Mouse (Mus musculus): Measurements from ENCODE around the gene Dlk1. TPM values are rescaled to one million over a fixed set of nuclear protein-coding genes. Genes with fewer than 3 reads are reported as not detected.
A peak's percentile ranks its signal among the peaks of the same experiment; 100 is the strongest.

Dlk1 gene
- polyA plus RNA-seq, 1 experiment from 2014 or later: 73.4 TPM

- H3K4me1 ChIP-seq (replicated peaks; ENCODE audit: control insufficient read depth, insufficient read depth, low read length): peaks cover 19% of the 10 kb centered on the region
- WGBS: 15% methylated on average over 10 of the region's 10 CpGs
- H3K27ac ChIP-seq: no peak overlapping the region; the same call in 1 of the 2 replicates
- H3K27me3 ChIP-seq (ENCODE audit: control insufficient read depth, insufficient read depth, low read length): peaks cover 4% of the 10 kb centered on the region; the same call in 1 of the 2 replicates
- ATAC-seq (ENCODE audit: low FRiP score): 0 out of 2 replicates have a peak, but pooled peaks have one; percentile 36
- H3K9me3 ChIP-seq (ENCODE audit: control insufficient read depth, low read length): no peaks in the 10 kb centered on the region
- H3K4me3 ChIP-seq (replicated peaks; ENCODE audit: low read length): no peak overlapping the region
- no peaks in the 10 kb centered on the region for H3K36me3 ChIP-seq (replicated peaks; ENCODE audit: control insufficient read depth, insufficient read depth)
- no peak overlapping the region for H3K4me2 ChIP-seq (replicated peaks)
- H3K9ac ChIP-seq: no peak overlapping the region
- no peak for DNase-seq (ENCODE audit: low spot score)
These were observed 16.2 kb upstream of the Dlk1 start for GRCm38 (mm10) chr12:109436367-109436807.

DNA sequence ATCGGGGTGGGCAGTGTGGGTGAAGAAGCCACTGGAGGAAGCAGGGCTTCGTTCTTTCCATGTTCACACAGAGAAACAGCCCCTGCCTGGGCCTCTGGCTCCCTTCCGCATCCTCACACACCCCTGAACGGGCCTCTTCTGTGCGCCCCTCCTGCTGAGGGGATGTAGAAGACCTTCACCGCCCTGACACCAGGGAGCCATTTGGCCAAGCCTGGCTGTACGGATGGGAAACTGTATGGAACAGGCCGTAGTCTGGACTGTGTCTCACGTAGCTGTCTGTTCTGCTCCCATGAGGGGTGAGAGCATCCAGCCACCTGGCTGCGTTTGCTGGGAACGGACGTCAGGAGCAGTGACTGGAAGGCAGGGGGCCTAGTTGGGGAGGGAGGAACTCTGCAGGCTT, 15.8 kb upstream of the Dlk1 start:
- DNase-seq (ENCODE audit: low spot score): no peak
- no peak overlapping the region for H3K9ac ChIP-seq
- ATAC-seq (ENCODE audit: low FRiP score): no peak
- H3K4me1 ChIP-seq (replicated peaks; ENCODE audit: control insufficient read depth, insufficient read depth, low read length): peaks cover 23% of the 10 kb centered on the region
- 17% methylated on average over 12 of the region's 12 CpGs for WGBS
- H3K27me3 ChIP-seq (ENCODE audit: control insufficient read depth, insufficient read depth, low read length): peaks cover 8% of the 10 kb centered on the region; the same call in 1 of the 2 replicates
- H3K27ac ChIP-seq: no peak overlapping the region
- no peak overlapping the region for H3K4me3 ChIP-seq (replicated peaks; ENCODE audit: low read length)
- H3K9me3 ChIP-seq (ENCODE audit: control insufficient read depth, low read length): no peaks in the 10 kb centered on the region
- no peaks in the 10 kb centered on the region for H3K36me3 ChIP-seq (replicated peaks; ENCODE audit: control insufficient read depth, insufficient read depth)
- H3K4me2 ChIP-seq (replicated peaks): no peak overlapping the region

GRCm38 (mm10) chr12:109437559-109438350, 14.9 kb upstream of the Dlk1 start:
- no peaks in the 10 kb centered on the region for H3K36me3 ChIP-seq (replicated peaks; ENCODE audit: control insufficient read depth, insufficient read depth)
- no peaks in the 10 kb centered on the region for H3K9me3 ChIP-seq (ENCODE audit: control insufficient read depth, low read length)
- peaks cover 28% of the 10 kb centered on the region for H3K4me1 ChIP-seq (replicated peaks; ENCODE audit: control insufficient read depth, insufficient read depth, low read length)
- H3K27ac ChIP-seq: no peak overlapping the region
- peak; percentile 69 for DNase-seq (ENCODE audit: low spot score)
- H3K4me2 ChIP-seq (replicated peaks): peak overlapping the region; percentile 25
- ATAC-seq (ENCODE audit: low FRiP score): no peak; the same call in 1 of the 2 replicates
- 11% methylated on average over 25 of the region's 25 CpGs for WGBS
- peaks cover 9% of the 10 kb centered on the region; the same call in 1 of the 2 replicates for H3K27me3 ChIP-seq (ENCODE audit: control insufficient read depth, insufficient read depth, low read length)
- H3K4me3 ChIP-seq (replicated peaks; ENCODE audit: low read length): no peak overlapping the region
- no peak overlapping the region for H3K9ac ChIP-seq

- Histone ChIP-seq H3K4me3 (replicated peaks; ENCODE audit: low read length) (no peak overlapping the region), H3K36me3 (replicated peaks; ENCODE audit: control insufficient read depth, insufficient read depth) (no peaks in the 10 kb centered on the region), H3K4me1 (replicated peaks; ENCODE audit: control insufficient read depth, insufficient read depth, low read length) (peaks cover 28% of the 10 kb centered on the region), H3K4me2 (replicated peaks) (no peak overlapping the region), H3K27ac (no peak overlapping the region), H3K9ac (no peak overlapping the region), H3K9me3 (ENCODE audit: control insufficient read depth, low read length) (no peaks in the 10 kb centered on the region), H3K27me3 (ENCODE audit: control insufficient read depth, insufficient read depth, low read length) (peaks cover 9% of the 10 kb centered on the region; the same call in 1 of the 2 replicates)
- 71% methylated on average over 6 of the region's 6 CpGs for WGBS
- DNase-seq (ENCODE audit: low spot score): no peak
- no peak for ATAC-seq (ENCODE audit: low FRiP score)
These were observed 14.2 kb upstream of the Dlk1 start for GRCm38 (mm10) chr12:109438383-109438782.

GRCm38 (mm10) chr12:109439974-109440373, 12.6 kb upstream of the Dlk1 start:
- Histone ChIP-seq H3K4me2 (replicated peaks) (no peak overlapping the region), H3K9ac (no peak overlapping the region), H3K4me1 (replicated peaks; ENCODE audit: control insufficient read depth, insufficient read depth, low read length) (peaks cover 28% of the 10 kb centered on the region), H3K4me3 (replicated peaks; ENCODE audit: low read length) (no peak overlapping the region), H3K36me3 (replicated peaks; ENCODE audit: control insufficient read depth, insufficient read depth) (no peaks in the 10 kb centered on the region), H3K27me3 (ENCODE audit: control insufficient read depth, insufficient read depth, low read length) (peaks cover 15% of the 10 kb centered on the region; the same call in 1 of the 2 replicates), H3K9me3 (ENCODE audit: control insufficient read depth, low read length) (no peaks in the 10 kb centered on the region), H3K27ac (no peak overlapping the region)
- 42% methylated on average over 6 of the region's 6 CpGs for WGBS
- DNase-seq (ENCODE audit: low spot score) (no peak), ATAC-seq (ENCODE audit: low FRiP score) (no peak)

DNA sequence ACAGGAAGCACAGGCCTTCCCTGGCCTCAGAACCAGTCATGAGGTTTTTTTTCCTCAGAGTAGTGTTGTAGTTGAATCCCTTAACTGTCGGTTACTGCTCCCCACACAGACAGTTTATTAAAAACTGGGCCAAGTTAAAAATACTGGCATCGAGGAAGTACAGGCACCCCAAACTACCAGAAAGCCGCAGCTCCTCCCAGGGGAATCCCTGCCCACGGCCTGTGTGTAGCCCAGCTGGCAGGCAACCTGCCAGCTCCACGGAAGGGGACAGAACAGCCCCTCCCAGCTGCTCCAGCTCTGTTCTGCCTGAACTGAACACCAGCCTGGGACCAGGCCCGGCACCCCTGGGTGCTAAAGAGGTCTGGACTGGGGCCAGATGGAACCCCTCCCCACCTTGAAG, 11.3 kb upstream of the Dlk1 start:
- 33% methylated on average over 6 of the region's 6 CpGs for WGBS
- H3K4me2 ChIP-seq (replicated peaks): no peak overlapping the region
- no peak overlapping the region for H3K27ac ChIP-seq
- peaks cover 18% of the 10 kb centered on the region for H3K27me3 ChIP-seq (ENCODE audit: control insufficient read depth, insufficient read depth, low read length)
- H3K4me3 ChIP-seq (replicated peaks; ENCODE audit: low read length): no peak overlapping the region
- DNase-seq (ENCODE audit: low spot score): no peak
- H3K4me1 ChIP-seq (replicated peaks; ENCODE audit: control insufficient read depth, insufficient read depth, low read length): peaks cover 38% of the 10 kb centered on the region
- no peak for ATAC-seq (ENCODE audit: low FRiP score)
- no peak overlapping the region; the same call in 1 of the 2 replicates for H3K9ac ChIP-seq
- no peaks in the 10 kb centered on the region for H3K36me3 ChIP-seq (replicated peaks; ENCODE audit: control insufficient read depth, insufficient read depth)
- H3K9me3 ChIP-seq (ENCODE audit: control insufficient read depth, low read length): no peaks in the 10 kb centered on the region

GRCm38 (mm10) chr12:109442115-109442514, 10.5 kb upstream of the Dlk1 start:
- DNase-seq (ENCODE audit: low spot score) (no peak), ATAC-seq (ENCODE audit: low FRiP score) (no peak)
- WGBS: 46% methylated on average over 13 of the region's 13 CpGs
- Histone ChIP-seq H3K36me3 (replicated peaks; ENCODE audit: control insufficient read depth, insufficient read depth) (no peaks in the 10 kb centered on the region), H3K27me3 (ENCODE audit: control insufficient read depth, insufficient read depth, low read length) (peaks cover 23% of the 10 kb centered on the region), H3K27ac (no peak overlapping the region), H3K4me2 (replicated peaks) (no peak overlapping the region), H3K9ac (no peak overlapping the region), H3K4me1 (replicated peaks; ENCODE audit: control insufficient read depth, insufficient read depth, low read length) (peaks cover 37% of the 10 kb centered on the region), H3K9me3 (ENCODE audit: control insufficient read depth, low read length) (no peaks in the 10 kb centered on the region), H3K4me3 (replicated peaks; ENCODE audit: low read length) (no peak overlapping the region)

DNA sequence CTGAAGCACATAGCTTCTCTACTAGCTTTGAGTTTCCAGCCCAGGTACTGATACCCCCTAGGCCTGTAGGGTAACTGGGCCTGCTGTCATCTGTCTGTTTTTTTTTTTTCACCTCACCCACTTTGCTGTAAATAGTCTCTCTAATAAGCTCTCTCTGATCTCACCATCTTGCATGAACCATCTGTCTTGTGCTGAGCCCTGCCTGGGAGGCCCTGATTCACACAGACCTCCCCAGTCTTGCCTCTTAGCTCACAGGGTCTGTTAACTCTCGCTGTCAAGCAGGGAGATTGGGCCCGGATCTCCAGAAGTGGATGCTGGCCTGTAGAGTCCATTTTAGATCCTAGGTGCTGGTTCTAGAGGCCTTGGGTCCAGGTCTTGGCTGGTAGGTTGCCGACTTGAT, 9.3 kb upstream of the Dlk1 start:
- H3K4me2 ChIP-seq (replicated peaks): no peak overlapping the region
- 58% methylated on average over 3 of the region's 3 CpGs for WGBS
- H3K4me1 ChIP-seq (replicated peaks; ENCODE audit: control insufficient read depth, insufficient read depth, low read length): peaks cover 37% of the 10 kb centered on the region
- ATAC-seq (ENCODE audit: low FRiP score): no peak
- H3K9ac ChIP-seq: no peak overlapping the region
- H3K4me3 ChIP-seq (replicated peaks; ENCODE audit: low read length): no peak overlapping the region
- peaks cover 34% of the 10 kb centered on the region for H3K27me3 ChIP-seq (ENCODE audit: control insufficient read depth, insufficient read depth, low read length)
- no peak for DNase-seq (ENCODE audit: low spot score)
- H3K36me3 ChIP-seq (replicated peaks; ENCODE audit: control insufficient read depth, insufficient read depth): no peaks in the 10 kb centered on the region
- no peaks in the 10 kb centered on the region for H3K9me3 ChIP-seq (ENCODE audit: control insufficient read depth, low read length)
- no peak overlapping the region for H3K27ac ChIP-seq

GRCm38 (mm10) chr12:109444999-109445398, 7.6 kb upstream of the Dlk1 start:
- WGBS: 60% methylated on average over 5 of the region's 5 CpGs
- Histone ChIP-seq H3K27me3 (ENCODE audit: control insufficient read depth, insufficient read depth, low read length) (peaks cover 40% of the 10 kb centered on the region), H3K9ac (no peak overlapping the region), H3K36me3 (replicated peaks; ENCODE audit: control insufficient read depth, insufficient read depth) (no peaks in the 10 kb centered on the region), H3K9me3 (ENCODE audit: control insufficient read depth, low read length) (no peaks in the 10 kb centered on the region), H3K27ac (no peak overlapping the region), H3K4me3 (replicated peaks; ENCODE audit: low read length) (no peak overlapping the region), H3K4me2 (replicated peaks) (no peak overlapping the region), H3K4me1 (replicated peaks; ENCODE audit: control insufficient read depth, insufficient read depth, low read length) (peaks cover 41% of the 10 kb centered on the region)
- ATAC-seq (ENCODE audit: low FRiP score) (no peak), DNase-seq (ENCODE audit: low spot score) (no peak)
